Mouse (Mus musculus): ENCODE results near the gene Map3k5.
A peak's percentile ranks its signal among the peaks of the same experiment; 100 is the strongest.

Gene Map3k5

DNA sequence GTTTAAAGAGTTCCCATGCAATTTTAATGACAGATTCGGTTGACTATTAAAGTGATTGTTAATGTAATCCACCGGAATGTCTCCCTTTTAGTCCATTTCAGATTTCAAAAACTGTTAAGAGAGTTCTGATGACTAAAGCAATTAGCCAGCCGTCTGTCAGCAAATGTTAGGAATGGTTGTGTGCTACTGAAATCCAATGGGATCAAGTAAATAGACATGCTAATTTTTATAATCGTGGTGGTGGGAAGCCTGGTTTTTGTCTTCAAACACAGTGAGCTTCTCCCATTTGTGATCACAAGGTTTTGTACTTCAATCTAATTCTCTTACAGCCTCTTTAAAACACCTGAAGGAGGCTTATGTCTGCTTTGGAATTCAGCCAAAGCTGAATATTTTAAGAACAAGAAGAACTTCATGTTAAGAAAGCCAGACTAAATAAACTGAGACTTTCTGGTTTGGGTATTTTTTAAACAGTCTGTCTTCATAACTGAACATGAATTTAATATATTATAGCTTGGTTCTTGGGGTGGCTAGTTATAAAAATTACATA is 1.6 kb downstream of the Map3k5 start:
- DNase-seq, result no peak

DNA sequence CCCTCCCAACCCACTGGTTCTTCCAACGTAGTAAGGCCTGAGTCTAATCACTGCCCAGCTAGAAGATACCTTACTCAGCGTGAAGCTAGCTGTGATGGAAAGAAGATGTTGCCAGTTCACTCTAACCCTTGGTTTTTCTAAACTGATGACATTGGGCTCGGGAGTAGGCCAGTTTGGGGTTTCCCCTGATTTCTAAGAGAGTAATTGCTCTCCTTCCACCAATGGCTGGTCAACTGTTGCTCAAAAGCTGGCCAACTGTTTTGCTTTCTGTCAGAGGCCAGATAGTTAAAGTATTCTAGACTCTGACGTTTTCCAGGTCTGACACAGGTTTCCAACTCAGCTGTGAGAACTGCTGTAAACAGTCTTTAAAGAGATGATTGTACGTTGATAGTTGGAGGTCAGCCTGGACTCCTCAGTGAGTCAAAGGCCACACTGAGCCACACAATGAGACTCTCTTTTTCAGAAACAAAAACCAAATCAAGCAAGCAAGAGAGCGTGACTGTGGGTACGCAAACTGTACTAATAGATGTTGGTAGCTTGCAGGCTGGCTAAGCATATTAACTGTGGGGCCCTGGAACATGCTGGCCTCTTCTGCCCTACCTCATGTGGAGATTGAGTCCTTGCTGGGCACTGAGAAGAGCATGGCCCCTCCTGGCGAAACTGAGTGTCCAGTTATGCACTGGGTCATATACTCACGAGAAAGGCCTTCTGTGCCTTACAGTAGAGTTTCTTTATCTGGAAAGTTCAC is 2.9 kb downstream of the Map3k5 start:
- no peak for DNase-seq

DNA sequence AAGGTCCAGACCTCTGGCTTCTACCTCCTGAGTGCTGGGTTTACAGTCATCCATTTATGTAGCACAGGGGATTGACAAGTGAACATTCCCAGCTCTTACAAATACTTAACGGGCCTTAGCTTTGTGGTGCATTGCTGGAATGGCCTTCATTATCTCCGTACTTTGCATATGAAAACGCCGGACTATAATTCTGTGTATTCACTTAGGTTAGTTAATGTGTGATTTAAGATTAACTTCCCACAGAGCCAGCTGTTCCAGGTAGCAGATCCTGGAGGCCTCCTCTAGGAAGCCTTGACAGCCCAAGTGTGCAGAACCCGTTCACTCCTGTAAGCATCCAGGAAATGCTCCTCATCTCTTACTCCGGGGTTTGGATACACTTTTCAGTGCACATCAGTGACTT is 4.5 kb downstream of the Map3k5 start:
- DNase-seq, result no peak

DNA sequence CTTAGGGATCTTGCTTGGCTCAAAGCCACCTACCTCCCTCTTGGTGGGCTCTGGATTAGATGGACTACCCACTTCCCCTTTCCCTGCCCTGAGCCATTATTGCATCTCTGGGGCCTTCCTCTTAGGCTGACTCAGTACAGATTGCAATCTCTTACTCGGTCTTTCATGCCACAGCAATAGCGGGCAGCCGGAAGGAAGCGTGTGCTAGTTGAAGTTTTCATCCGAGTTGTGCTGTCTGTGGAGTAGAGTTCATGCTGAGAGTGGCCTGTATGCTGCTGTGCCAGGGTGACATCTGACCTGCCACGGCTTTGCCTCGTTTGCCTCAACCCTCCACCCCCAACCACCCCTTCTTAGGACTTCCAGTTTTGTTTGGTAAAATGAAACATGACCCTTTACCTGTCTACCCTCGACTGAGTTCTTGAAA is 5.0 kb downstream of the Map3k5 start:
- peak; percentile 55 for DNase-seq

DNA sequence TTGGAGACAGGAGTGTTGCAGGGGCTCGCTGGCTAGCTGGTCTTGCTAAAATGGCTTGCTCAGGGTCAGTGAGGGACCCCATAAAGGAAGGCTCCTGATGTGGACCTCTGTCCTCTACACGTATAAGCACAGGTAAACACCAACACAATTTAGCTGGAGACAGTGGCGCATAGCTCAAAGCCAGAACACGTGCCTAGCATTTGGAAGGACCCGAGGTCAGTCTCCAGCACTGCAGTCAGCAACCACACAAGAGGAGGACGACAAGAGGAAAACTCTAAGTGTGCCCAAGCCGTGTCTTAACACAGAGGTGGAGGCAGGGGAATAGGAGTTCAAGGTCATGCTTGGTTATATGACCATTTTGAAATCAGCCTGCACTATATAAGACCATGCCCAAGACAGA is 5.9 kb downstream of the Map3k5 start:
- DNase-seq, result no peak

DNA sequence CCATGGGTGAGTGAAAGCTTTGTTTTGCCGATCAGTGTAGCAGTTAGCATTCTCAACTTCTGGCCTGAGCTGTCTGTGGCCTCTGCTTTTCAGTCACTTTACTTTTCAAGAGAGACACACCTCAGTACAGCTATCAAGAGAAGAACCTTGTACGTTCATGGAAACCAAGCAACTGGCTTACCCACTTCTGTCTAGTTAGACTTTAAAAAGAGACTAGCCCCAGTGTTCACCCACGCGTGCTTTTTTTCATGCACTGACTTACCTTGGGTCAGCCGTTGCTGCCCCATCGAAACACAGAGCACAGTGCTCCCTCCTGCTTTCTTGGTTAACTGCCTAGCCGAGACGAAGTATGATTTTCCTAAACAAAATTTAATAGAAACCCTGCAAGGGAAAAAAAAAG is 6.4 kb downstream of the Map3k5 start:
- DNase-seq, result no peak

DNA sequence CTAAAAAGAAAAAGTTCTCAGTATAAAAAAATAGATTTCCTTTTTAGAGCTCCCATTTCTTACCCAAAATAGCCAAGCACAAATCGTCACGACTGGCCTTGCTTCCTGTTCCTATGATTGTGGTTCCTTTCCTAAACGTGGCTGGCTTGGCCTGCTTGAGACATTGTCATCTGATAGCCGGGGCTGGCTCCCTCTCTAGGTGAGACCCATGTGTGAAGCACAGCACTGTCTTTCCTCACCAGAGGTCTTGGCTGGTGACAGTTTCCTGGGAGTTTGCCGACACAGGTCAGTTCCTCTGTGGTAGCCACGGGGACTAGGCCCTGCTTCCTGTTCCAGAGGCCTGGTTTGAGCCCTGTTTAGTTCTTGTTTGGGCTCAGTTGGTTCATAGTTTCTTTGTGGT is 6.8 kb downstream of the Map3k5 start:
- DNase-seq, result peak; percentile 46

DNA sequence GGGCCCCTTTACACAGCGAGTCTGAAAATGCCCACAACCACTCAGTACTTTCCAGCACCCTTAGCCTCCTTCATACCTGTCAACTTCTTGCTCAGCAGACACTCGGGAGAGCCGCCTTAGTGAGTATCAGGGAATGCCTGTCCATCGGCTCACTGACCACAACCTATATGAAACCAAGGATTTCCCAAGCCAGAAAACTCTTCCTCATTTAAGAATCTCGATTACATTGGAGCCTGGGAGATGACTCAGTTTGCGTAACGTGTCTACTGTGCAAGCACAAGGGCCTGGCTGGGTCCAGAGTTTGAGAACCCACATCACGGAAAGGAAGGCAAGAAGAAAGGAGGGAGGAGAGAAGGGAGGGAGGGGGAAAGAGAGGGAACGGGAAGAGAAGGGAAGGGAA is 7.6 kb downstream of the Map3k5 start:
- DNase-seq, result no peak

DNA sequence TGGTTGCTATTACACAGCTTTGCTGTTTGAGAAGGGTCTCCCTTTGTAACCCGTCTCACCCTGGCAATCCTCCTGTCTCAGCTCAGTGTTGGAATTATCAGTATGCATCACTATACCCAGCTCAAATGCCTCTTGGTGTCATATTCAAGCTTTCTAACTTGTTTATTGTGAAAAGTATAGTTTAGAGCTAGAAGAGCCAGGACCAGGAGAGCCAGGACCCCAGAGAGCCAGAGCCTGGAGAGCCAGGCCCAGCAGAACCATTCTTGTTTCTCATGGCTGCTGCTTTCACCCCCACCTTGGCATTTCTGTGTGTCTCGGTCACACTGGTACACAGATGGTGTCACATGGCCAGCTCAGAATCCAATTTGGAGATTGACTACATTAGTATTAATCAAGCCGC is 8.3 kb downstream of the Map3k5 start:
- no peak for DNase-seq

DNA sequence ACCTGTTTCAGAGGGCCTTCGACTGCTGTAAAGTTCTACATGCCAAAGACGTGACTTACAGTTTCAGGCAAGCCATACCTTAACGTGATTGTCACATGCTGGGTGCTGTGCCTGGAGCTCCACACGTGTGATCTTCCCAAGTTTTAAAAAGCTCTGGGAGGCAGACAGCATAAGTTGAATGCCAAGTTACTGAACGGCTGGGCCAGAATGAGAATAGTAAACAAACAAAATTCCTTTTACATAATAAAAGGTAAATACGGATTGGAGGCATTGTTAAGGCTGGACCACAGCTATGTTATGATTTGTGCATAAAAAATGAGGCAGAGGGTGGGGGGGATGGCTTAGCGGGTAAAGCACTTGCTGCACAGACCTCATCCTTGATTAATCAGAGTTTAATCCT is 11.4 kb downstream of the Map3k5 start:
- DNase-seq, result no peak

DNA sequence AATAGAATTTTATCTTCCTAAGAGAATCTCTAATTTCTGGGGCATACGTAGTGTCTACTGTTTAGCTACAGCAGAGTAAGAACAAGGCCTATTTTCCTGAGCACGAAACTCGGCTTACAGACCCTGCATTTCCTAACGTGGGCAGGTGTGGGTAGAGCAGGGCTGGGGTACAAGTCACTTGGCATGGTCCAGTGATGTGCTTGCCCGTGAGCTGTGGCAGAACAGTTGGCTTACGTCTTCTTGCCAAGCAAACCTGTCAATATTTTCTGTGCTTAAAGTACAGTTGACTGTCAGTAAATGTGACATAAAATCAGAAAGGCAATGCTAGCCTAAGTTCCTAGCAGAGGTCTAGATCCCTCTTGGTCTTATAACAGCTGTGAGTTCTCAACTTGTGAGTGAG is 12.4 kb downstream of the Map3k5 start:
- DNase-seq, result no peak

DNA sequence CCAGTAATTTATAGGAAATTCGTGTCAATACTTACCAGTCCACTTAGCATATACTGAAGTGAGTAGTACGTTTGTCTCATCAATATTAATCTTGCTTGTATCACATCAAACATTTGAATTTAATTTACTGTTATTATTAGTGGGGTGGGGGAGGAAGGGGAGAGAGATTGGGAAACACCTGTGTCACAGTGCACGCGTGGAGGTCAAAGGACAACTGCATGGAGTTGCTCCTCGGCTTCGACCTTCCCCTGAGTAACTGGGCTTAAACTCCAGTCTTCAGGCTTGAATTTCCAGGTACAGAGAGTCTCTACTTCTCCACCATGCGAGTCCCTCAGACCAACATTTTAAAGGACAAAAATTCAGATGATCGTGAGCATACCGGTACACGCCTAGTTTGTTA is 13.2 kb downstream of the Map3k5 start:
- DNase-seq, result no peak

DNA sequence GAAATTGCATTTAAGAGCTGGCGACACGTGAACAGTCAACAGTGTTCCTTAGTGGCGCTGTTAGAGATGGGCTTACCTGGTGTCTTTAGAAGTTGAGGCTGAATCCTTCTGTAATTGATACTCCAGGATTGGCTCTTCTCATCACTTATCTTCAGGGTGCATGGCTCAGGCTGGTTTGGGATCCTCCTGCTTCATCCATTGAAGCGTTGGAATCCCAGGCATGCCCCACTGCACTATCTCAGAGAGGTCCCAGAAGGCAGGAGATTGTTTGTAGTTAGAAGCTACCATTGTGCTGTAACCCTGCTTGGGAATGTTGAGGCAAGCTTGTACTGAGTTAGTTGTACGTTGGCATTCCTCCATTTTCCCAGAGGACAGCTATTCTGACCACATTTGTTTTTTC is 13.6 kb downstream of the Map3k5 start:
- DNase-seq, result no peak

DNA sequence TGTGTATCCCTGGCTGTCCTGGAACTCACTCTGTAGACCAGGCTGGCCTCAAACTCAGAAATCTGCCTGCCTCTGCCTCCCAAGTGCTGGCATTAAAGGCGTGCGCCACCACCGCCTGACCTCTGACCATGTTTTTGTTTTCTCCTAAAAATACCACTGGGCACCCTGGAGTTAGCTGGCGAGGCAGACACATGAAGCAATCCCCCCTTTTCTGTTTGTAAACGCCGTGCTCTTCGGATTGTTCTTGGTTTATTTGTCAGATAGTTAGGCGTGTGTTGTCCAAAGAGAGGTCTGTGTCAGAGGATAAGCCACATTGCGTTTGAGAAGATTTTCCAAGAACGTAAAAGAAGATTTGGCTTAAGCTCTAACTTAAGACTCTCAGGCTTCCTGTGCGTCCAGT is 14.1 kb downstream of the Map3k5 start:
- no peak for DNase-seq

DNA sequence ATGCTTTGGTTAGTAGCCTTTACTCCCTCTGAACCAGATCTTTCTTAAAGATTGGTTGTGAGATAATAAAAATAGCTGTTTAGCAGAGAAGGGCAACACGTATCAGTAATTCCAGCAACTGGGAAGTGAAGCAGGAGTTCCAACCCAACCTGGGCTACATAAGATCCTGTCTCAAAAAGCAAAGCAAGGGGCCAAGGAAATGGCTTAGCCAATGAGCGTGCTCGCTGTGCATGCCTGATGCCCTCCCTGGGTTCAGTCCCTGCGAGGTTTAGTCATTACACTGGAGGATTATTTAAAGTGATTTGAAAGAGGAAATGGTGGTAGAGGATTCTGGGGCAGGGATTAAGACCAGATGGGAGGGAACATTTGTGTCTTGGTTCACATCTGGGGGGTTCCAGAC is 14.8 kb downstream of the Map3k5 start:
- DNase-seq, result no peak

DNA sequence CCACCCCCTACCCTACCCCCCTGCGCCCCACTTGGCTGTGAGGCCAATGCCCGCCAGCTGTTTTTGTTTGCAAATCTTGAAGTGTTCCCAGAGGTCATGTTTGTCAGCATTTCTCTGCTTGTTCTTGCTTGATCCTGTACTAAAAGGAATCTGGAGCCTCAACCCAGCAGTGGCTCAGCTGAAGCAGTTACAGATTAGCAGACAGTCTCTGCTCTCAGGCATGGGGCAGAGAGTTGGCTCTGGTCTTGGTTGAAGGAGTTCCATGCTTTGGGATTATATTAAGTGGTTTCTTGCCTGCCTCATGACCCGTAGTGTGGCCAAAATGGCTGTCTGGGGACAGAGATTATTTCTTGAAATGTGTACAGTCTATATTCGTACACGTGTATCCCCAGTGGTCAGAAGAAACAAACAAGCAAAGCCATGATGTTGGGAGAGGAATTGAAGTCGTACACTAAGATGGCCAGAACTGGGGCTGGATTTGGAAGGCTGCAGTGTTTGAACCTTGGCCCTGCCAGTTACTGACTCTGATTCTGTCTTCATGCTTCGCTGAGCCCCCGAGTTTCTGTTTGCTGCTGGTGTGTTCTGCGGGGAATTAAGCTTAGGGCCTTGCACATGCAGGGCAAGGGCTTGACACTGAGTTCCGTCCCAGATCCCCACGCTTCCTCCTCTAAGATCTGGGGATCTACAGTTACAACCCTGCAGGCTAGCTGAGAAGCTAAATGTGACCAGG is 18.9 kb downstream of the Map3k5 start:
- DNase-seq, result peak; percentile 52

DNA sequence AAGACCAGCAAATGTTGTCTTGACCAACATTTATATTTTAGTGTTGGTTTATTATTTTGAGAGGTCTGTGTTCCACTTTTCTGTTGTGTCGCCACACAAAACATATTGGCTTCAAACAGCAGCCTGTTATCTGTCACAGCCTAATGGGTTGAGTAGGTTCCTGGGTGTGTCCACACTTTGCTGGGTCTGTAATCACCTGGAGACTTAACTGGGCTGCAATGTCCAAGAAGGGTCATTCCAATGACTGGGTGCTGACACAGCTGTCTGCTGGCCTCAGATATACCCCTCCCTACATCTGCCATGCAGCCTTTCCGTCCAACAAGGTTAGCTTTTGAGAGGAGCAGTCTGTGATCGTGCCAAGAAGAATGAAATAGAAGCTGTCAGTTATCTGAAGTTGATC is 20.3 kb downstream of the Map3k5 start:
- DNase-seq, result no peak

DNA sequence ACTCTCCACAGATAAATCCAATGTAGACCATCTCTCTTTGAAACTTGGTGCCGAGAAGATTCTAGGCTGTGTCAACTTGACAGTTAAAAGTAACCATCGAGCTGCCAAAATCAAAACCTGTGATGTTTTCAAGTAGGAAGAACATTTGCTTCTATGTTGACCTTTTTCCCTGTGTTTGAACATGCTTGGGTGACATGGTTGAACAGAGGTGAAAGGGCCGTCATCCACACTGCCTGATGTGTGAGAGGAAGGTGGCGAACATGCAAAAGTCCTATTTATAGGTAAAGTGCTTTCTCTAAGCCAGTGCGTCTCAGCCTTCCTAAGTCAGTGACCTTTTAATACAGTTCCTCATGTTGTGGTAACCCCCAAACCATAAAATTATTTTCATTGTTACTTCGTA is 21.5 kb downstream of the Map3k5 start:
- no peak for DNase-seq

DNA sequence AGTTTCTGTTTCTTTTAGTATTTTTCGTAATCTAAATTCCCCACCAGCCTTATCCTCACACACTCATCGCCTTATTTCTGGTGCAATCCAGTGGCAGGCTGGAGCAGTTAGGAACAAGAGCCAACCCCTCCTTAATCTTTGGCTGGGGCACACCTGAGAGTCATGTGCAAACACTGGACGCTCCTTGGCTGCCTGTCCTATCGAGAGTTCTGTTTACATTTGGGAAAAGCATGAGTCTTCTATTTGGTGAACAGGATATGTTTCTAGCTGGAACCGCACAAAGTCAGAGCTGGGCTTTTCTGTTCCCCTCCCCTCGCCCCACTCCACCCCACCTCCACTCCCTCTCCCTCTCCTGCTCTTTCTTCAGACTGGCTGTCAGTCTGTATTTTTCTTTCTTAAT is 22.5 kb downstream of the Map3k5 start:
- DNase-seq, result no peak

DNA sequence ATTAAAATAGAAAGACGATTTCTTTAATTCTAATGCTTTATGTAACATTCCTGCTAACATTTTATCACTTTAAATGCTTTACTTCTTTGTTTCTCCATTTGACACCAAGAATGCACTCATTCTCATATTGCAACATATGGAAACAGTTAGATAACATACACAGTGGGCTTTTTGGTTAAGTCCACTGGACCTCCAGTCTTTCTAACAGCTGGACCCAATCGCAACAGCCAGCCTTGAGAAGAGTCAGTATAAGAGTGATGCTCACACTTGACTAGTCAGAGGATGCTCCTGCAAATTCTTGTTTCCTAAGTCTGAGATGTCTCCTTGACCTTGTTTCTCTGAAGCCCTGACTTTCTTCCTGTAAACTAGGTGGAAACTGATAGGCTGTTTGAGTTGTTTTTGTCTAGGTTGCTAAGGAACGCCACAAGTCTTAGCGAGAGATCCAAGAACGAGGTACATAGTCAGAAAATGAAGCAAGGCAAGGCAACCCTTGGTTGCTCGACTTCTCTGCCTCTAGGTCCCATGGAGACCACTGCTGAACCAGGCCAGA is 26.6 kb downstream of the Map3k5 start:
- no peak for DNase-seq

DNA sequence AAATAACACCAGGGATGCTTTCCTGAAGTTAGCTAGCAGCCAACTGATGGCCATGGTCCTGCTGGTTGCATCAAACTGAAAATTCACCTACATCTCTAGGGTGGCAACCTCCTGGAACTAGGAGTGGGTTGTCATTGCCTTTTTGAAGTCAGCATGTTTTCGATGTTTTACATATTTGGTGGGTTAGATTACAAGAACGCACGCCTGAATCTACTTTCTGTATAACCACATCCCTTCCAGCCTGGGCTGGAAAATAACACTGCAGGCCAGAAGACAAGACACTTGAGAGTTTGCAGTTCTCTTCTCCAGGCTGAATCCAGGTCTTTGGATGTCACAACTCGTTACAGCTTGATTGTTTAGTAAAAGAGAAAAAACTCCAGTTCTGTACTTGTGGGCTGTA is 28.5 kb downstream of the Map3k5 start:
- DNase-seq, result no peak

DNA sequence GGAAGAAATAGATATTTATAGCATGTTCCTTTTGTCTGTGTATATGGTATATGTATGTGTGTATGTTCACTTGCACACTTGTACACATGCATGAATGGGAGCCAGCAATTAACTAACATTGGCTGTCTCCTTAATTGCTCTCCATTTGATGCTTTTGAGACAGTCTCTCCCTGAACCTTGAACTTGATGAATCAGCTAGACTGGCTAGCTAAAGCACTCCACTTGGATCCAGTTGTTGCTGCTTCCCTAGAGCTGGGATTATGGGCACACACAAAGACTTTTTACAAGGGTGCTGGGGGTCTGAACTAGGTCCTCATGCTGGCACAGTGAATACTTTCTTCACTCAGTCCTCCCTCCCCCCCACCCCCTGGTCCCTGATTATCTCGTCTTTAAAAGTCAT is 28.9 kb downstream of the Map3k5 start:
- DNase-seq, result no peak

DNA sequence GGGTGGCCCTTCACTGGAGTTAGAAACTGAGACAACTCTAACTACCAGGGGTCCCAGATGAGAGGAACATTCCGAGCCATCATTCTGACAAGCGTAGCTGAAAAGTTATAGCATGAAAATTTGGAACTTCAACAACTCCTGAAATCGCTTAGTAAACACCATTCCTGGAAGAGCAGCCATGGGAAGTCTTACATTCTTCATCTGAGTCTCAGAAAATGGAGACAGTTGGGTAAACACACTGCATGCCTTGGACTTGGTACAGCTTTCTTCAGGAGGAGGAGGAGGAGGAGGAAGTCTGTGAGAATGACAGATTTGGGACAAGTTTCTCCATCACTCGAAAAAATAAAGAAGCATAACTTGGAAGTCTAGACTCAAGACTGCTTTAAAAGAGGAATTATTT is 29.8 kb downstream of the Map3k5 start:
- DNase-seq, result no peak

DNA sequence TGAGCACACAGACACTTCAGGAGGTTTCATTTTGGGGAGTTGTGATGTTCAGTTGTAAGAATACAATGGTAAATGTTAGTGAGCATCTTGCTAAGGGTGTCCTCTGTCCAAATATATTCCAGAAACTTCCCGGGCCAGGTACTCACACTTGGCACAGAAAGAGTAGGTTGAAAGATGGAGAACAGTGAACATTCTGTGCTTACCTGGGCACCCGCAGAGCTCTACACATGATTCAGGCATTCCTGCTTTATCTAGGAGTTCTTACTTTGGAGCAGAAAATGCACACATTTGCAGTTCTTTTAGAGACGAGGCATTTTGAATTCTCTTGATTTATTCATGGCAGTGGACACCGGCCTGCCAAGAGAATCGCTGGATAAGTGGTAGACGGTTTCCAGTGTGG is 32.3 kb downstream of the Map3k5 start:
- no peak for DNase-seq

Data from kidney, postnatal 10 days (tissue).